Mouse (Mus musculus): ENCODE results near the gene Alk. TPM values are rescaled to one million over a fixed set of nuclear protein-coding genes. Genes with fewer than 3 reads are reported as not detected.

Alk gene
- polyA plus RNA-seq, 1 experiment from 2014 or later, result 0.17 TPM

- 88% methylated on average over 6 of the region's 6 CpGs for WGBS
- no peak for TF ChIP-seq CTCF (IDR thresholded peaks at IDR 0.05; ENCODE audit: low read depth)
- H3K9me3 ChIP-seq (ENCODE audit: control insufficient read depth), result no peaks in the 10 kb centered on the region
- no peak overlapping the region for H3K27ac ChIP-seq (ENCODE audit: low read depth, low read length)
- H3K4me1 ChIP-seq (replicated peaks; ENCODE audit: control insufficient read depth, insufficient read depth, low read length), result no peaks in the 10 kb centered on the region
- no peaks in the 10 kb centered on the region for H3K27me3 ChIP-seq (replicated peaks; ENCODE audit: control insufficient read depth, insufficient read depth, low read length)
- H3K4me3 ChIP-seq (ENCODE audit: low read depth, low read length), result no peak overlapping the region
- no peak for ATAC-seq
- no peaks in the 10 kb centered on the region for H3K36me3 ChIP-seq (ENCODE audit: control insufficient read depth, insufficient read depth)
- no peak overlapping the region for H3K4me2 ChIP-seq (replicated peaks; ENCODE audit: low read depth)
- no peak overlapping the region for H3K9ac ChIP-seq (ENCODE audit: low read depth, low read length)
Observed at GRCm38 (mm10) chr17:72535304-72535703, 69.1 kb downstream of the Alk start.

GRCm38 (mm10) chr17:72532266-72532665 is 72.2 kb downstream of the Alk start:
- no peak for ATAC-seq
- WGBS, result 79% methylated on average over 6 of the region's 6 CpGs
- no peak overlapping the region for H3K9ac ChIP-seq (ENCODE audit: low read depth, low read length)
- no peak overlapping the region for H3K4me2 ChIP-seq (replicated peaks; ENCODE audit: low read depth)
- no peak for TF ChIP-seq CTCF (IDR thresholded peaks at IDR 0.05; ENCODE audit: low read depth)
- no peaks in the 10 kb centered on the region for H3K27me3 ChIP-seq (replicated peaks; ENCODE audit: control insufficient read depth, insufficient read depth, low read length)
- H3K4me3 ChIP-seq (ENCODE audit: low read depth, low read length), result no peak overlapping the region
- no peak overlapping the region for H3K27ac ChIP-seq (ENCODE audit: low read depth, low read length)
- H3K4me1 ChIP-seq (replicated peaks; ENCODE audit: control insufficient read depth, insufficient read depth, low read length), result no peaks in the 10 kb centered on the region
- H3K36me3 ChIP-seq (ENCODE audit: control insufficient read depth, insufficient read depth), result no peaks in the 10 kb centered on the region
- H3K9me3 ChIP-seq (ENCODE audit: control insufficient read depth), result no peaks in the 10 kb centered on the region

GRCm38 (mm10) chr17:72528481-72528880 is 75.9 kb downstream of the Alk start:
- Histone ChIP-seq H3K4me3 (ENCODE audit: low read depth, low read length) (no peak overlapping the region), H3K27me3 (replicated peaks; ENCODE audit: control insufficient read depth, insufficient read depth, low read length) (no peaks in the 10 kb centered on the region), H3K4me1 (replicated peaks; ENCODE audit: control insufficient read depth, insufficient read depth, low read length) (no peaks in the 10 kb centered on the region), H3K36me3 (ENCODE audit: control insufficient read depth, insufficient read depth) (no peaks in the 10 kb centered on the region), H3K27ac (ENCODE audit: low read depth, low read length) (no peak overlapping the region), H3K4me2 (replicated peaks; ENCODE audit: low read depth) (no peak overlapping the region), H3K9me3 (ENCODE audit: control insufficient read depth) (no peaks in the 10 kb centered on the region), H3K9ac (ENCODE audit: low read depth, low read length) (no peak overlapping the region)
- ATAC-seq, result no peak
- no peak for TF ChIP-seq CTCF (IDR thresholded peaks at IDR 0.05; ENCODE audit: low read depth)
- 89% methylated on average over 8 of the region's 8 CpGs for WGBS

- Histone ChIP-seq H3K9me3 (ENCODE audit: control insufficient read depth) (no peaks in the 10 kb centered on the region), H3K27me3 (replicated peaks; ENCODE audit: control insufficient read depth, insufficient read depth, low read length) (no peaks in the 10 kb centered on the region), H3K27ac (ENCODE audit: low read depth, low read length) (no peak overlapping the region), H3K9ac (ENCODE audit: low read depth, low read length) (no peak overlapping the region), H3K36me3 (ENCODE audit: control insufficient read depth, insufficient read depth) (no peaks in the 10 kb centered on the region), H3K4me3 (ENCODE audit: low read depth, low read length) (no peak overlapping the region), H3K4me2 (replicated peaks; ENCODE audit: low read depth) (no peak overlapping the region), H3K4me1 (replicated peaks; ENCODE audit: control insufficient read depth, insufficient read depth, low read length) (no peaks in the 10 kb centered on the region)
- ATAC-seq, result no peak
- WGBS, result 81% methylated on average over 5 of the region's 5 CpGs
- no peak for TF ChIP-seq CTCF (IDR thresholded peaks at IDR 0.05; ENCODE audit: low read depth)
Observed at GRCm38 (mm10) chr17:72527481-72527880, 76.9 kb downstream of the Alk start.

- no peak for ATAC-seq
- Histone ChIP-seq H3K27me3 (replicated peaks; ENCODE audit: control insufficient read depth, insufficient read depth, low read length) (no peaks in the 10 kb centered on the region), H3K27ac (ENCODE audit: low read depth, low read length) (no peak overlapping the region), H3K9ac (ENCODE audit: low read depth, low read length) (no peak overlapping the region), H3K4me2 (replicated peaks; ENCODE audit: low read depth) (no peak overlapping the region), H3K36me3 (ENCODE audit: control insufficient read depth, insufficient read depth) (no peaks in the 10 kb centered on the region), H3K4me1 (replicated peaks; ENCODE audit: control insufficient read depth, insufficient read depth, low read length) (no peaks in the 10 kb centered on the region), H3K4me3 (ENCODE audit: low read depth, low read length) (no peak overlapping the region), H3K9me3 (ENCODE audit: control insufficient read depth) (no peaks in the 10 kb centered on the region)
- no peak for TF ChIP-seq CTCF (IDR thresholded peaks at IDR 0.05; ENCODE audit: low read depth)
- 81% methylated on average over 4 of the region's 4 CpGs for WGBS
Observed at GRCm38 (mm10) chr17:72526356-72526755, 78.1 kb downstream of the Alk start.

- Histone ChIP-seq H3K27me3 (replicated peaks; ENCODE audit: control insufficient read depth, insufficient read depth, low read length) (no peaks in the 10 kb centered on the region), H3K36me3 (ENCODE audit: control insufficient read depth, insufficient read depth) (no peaks in the 10 kb centered on the region), H3K9ac (ENCODE audit: low read depth, low read length) (no peak overlapping the region), H3K9me3 (ENCODE audit: control insufficient read depth) (no peaks in the 10 kb centered on the region), H3K4me2 (replicated peaks; ENCODE audit: low read depth) (no peak overlapping the region), H3K4me3 (ENCODE audit: low read depth, low read length) (no peak overlapping the region), H3K4me1 (replicated peaks; ENCODE audit: control insufficient read depth, insufficient read depth, low read length) (no peaks in the 10 kb centered on the region), H3K27ac (ENCODE audit: low read depth, low read length) (no peak overlapping the region)
- WGBS, result 90% methylated on average over 3 of the region's 3 CpGs
- no peak for ATAC-seq
- no peak for TF ChIP-seq CTCF (IDR thresholded peaks at IDR 0.05; ENCODE audit: low read depth)
Observed at GRCm38 (mm10) chr17:72524839-72525238, 79.6 kb downstream of the Alk start.

GRCm38 (mm10) chr17:72523006-72523405 is 81.4 kb downstream of the Alk start:
- Histone ChIP-seq H3K4me1 (replicated peaks; ENCODE audit: control insufficient read depth, insufficient read depth, low read length) (no peaks in the 10 kb centered on the region), H3K27me3 (replicated peaks; ENCODE audit: control insufficient read depth, insufficient read depth, low read length) (no peaks in the 10 kb centered on the region), H3K9ac (ENCODE audit: low read depth, low read length) (no peak overlapping the region), H3K9me3 (ENCODE audit: control insufficient read depth) (no peaks in the 10 kb centered on the region), H3K36me3 (ENCODE audit: control insufficient read depth, insufficient read depth) (no peaks in the 10 kb centered on the region), H3K4me2 (replicated peaks; ENCODE audit: low read depth) (no peak overlapping the region), H3K27ac (ENCODE audit: low read depth, low read length) (no peak overlapping the region), H3K4me3 (ENCODE audit: low read depth, low read length) (no peak overlapping the region)
- ATAC-seq, result no peak
- TF ChIP-seq CTCF (IDR thresholded peaks at IDR 0.05; ENCODE audit: low read depth), result no peak
- WGBS, result 56% methylated on average over 7 of the region's 7 CpGs

Data from intestine, postnatal 0 days (tissue).